Mouse (Mus musculus) hindbrain, postnatal 0 days (tissue): ENCODE results near the gene Cadm2. TPM values are rescaled to one million over a fixed set of nuclear protein-coding genes. Genes with fewer than 3 reads are reported as not detected.

Source experiments
- ATAC-seq: fragments of 200-750 bp; cut with Nextera tagmentation; 2 replicates; pipeline ENCODE4 v1.8.0; 2017; ENCODE audit warnings: mild to moderate bottlenecking, moderate TSS enrichment, moderate library complexity
- DNase-seq: peaks from one replicate; pipeline ENCODE4 v3.0.0-alpha.2; 2015; ENCODE audit warnings: low spot score
- H3K27ac ChIP-seq: fragments of 300-500 bp; sonication (generic); 2 replicates; pipeline ENCODE4 v1.5.1; 2014; ENCODE audit warnings: mild to moderate bottlenecking
- H3K27me3 ChIP-seq: fragments of 300-500 bp; sonication (generic); 2 replicates; pipeline ENCODE4 v1.6.1; 2014; ENCODE audit warnings: low read length, mixed read lengths; ENCODE audit not compliant: insufficient read depth
- H3K36me3 ChIP-seq: fragments of 300-500 bp; sonication (generic); 2 replicates; pipeline ENCODE4 v1.6.1; 2014; ENCODE audit warnings: low read length, mixed read lengths; ENCODE audit not compliant: insufficient read depth
- H3K4me1 ChIP-seq: fragments of 300-500 bp; sonication (generic); 2 replicates; pipeline ENCODE4 v1.6.1; 2014; ENCODE audit warnings: antibody characterized with exemption, low read length, mixed read lengths; ENCODE audit not compliant: insufficient read depth
- H3K4me2 ChIP-seq: fragments of 300-500 bp; sonication (generic); 2 replicates; pipeline ENCODE4 v1.6.1; 2014; ENCODE audit warnings: low read depth, mild to moderate bottlenecking, low read length, moderate library complexity, mixed read lengths
- H3K4me3 ChIP-seq: fragments of 300-500 bp; sonication (generic); 2 replicates; pipeline ENCODE4 v1.5.1; 2014; ENCODE audit warnings: low read length
- H3K9ac ChIP-seq: fragments of 300-500 bp; sonication (generic); replicated peaks from 2 replicates; pipeline ENCODE4 v1.6.1; 2014; ENCODE audit warnings: mild to moderate bottlenecking, low read length, moderate library complexity, mixed read lengths
- H3K9me3 ChIP-seq: fragments of 300-500 bp; sonication (generic); 2 replicates; pipeline ENCODE4 v1.6.1; 2016; ENCODE audit warnings: low read length, mixed read lengths
- CTCF ChIP-seq: IDR thresholded peaks from 2 replicates; pipeline ENCODE4 v1.5.1; 2016; ENCODE audit warnings: antibody characterized with exemption, control low read depth, low read depth
- WGBS: fragments of 180-500 bp; shearing (Covaris S2); extraction: QIAGEN DNeasy Blood & Tissue Kit; methylation state at CpG from one replicate; pipeline ENCODE4 v1.1.7; 2014; 5-methylcytosine and 5-hydroxymethylcytosine counted together
- polyA plus RNA-seq: library from polyadenylated mRNA; unstranded; fragments of >200 nt; fragmentation: Nextera tagmentation; extraction: Ambion mirVana; gene quantifications from 2 replicates; pipeline ENCODE4 v1.2.1, GENCODE M21; 2015
- total RNA-seq: library from RNA; depleted of rRNA; stranded (reverse); fragments of >200 nt; gene quantifications from 2 replicates; pipeline ENCODE4 v1.2.3, GENCODE M21; 2014

Cadm2 gene
- total and polyA plus RNA-seq, 2 experiments from 2014 or later, result 71.6 to 88.0 TPM

DNA sequence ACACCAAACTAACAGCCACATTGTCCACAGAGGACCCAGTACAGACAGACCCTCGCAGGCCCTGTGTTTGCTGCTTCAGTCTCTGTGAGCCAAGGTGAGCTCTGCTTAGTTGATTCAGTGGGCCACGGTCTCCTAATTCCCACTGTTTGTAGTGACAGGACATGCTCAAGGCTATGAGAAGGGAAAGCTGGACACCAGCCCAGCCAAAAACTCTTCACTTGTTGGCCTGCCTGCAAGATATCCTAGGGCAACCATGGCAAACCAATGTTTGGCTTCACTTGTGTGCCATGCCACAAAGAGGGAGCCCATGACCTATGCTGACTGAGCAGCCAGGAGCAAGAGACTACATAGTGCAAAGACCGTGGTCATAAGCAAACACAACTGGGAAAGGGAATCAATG, 795.8 kb downstream of the Cadm2 start:
- Histone ChIP-seq H3K4me3 (no peak overlapping the region), H3K9me3 (no peaks in the 10 kb centered on the region), H3K4me1 (no peaks in the 10 kb centered on the region), H3K27me3 (no peaks in the 10 kb centered on the region), H3K36me3 (no peaks in the 10 kb centered on the region), H3K9ac (no peak overlapping the region), H3K27ac (no peak overlapping the region), H3K4me2 (no peak overlapping the region)
- ATAC-seq, result peak; percentile 40; the same call in 1 of the 2 replicates
- DNase-seq, result peak; percentile 29
- no peak for TF ChIP-seq CTCF
- 56% methylated on average over 3 of the region's 3 CpGs for WGBS

DNA sequence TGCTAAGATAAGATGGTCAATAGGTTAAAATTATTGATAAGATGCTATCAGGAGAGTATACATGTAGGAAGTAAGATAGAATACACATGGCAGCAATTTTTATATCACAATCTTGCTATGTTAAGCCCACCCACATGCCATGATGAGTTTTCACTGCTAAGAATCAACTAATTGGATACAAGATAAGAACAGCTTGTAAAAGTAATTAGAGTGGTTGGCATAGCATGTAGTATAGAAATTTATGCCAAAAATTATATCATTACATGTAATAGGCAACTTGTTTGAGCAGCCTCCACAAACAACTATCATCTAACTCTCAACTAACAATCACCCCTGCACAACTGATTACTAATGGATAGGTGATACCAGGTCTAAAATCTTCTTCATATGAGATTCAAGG, 809.2 kb downstream of the Cadm2 start:
- Histone ChIP-seq H3K27me3 (no peaks in the 10 kb centered on the region), H3K4me2 (no peak overlapping the region), H3K27ac (no peak overlapping the region), H3K36me3 (no peaks in the 10 kb centered on the region), H3K4me1 (no peaks in the 10 kb centered on the region), H3K9ac (no peak overlapping the region), H3K9me3 (no peaks in the 10 kb centered on the region), H3K4me3 (no peak overlapping the region)
- TF ChIP-seq CTCF, result no peak
- no peak for DNase-seq
- no peak for ATAC-seq

DNA sequence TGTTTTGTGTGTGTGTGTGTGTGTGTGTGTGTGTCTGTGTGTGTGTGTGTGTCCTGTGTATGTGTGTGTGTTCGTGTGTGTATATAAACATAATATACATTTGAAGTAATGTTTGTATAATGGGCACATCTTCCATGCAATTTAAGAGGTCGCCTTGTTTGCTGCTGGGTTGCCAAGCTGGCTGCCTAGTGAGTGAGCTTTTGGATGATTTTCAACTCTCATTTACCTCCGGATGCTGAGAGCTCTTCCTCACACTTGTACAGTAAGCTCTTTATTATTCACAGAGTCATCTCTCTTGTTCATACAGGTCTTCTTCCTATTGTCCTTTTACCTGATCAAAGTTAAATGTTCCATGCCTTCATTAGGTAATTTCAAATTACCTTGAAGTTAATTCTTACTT, 822.5 kb downstream of the Cadm2 start:
- H3K27ac ChIP-seq, result no peak overlapping the region
- TF ChIP-seq CTCF, result no peak
- DNase-seq, result no peak

DNA sequence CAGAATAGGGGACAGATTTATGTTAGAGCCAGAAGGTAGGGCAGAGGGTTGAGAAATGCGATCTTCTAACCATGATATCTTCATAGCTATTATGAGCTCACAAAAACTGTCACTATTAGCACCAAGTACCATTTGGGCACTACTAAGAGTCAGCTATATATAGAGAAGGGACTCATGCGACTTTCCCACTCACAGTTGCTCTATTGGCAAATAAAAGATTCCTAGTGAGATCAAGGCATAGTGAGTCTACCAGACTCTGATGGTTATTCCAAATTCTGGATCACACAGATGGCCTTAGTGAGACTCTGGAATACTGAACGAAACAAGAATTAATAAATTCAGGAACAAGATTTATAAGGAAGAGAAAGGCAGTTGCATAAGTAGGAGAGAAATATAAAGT, 827.6 kb downstream of the Cadm2 start:
- Histone ChIP-seq H3K4me2 (no peak overlapping the region), H3K4me1 (no peaks in the 10 kb centered on the region), H3K9me3 (no peaks in the 10 kb centered on the region), H3K36me3 (no peaks in the 10 kb centered on the region), H3K27me3 (no peaks in the 10 kb centered on the region), H3K4me3 (no peak overlapping the region), H3K27ac (no peak overlapping the region), H3K9ac (no peak overlapping the region)
- DNase-seq (no peak), ATAC-seq (no peak)
- no peak for TF ChIP-seq CTCF
- 84% methylated on average over 3 of the region's 3 CpGs for WGBS

More for the DNA sequence above, 822.5 kb downstream of the Cadm2 start:
- H3K4me1 ChIP-seq, result no peaks in the 10 kb centered on the region
- no peaks in the 10 kb centered on the region for H3K36me3 ChIP-seq
- 49% methylated on average over 3 of the region's 3 CpGs for WGBS
- ATAC-seq, result no peak
- H3K27me3 ChIP-seq, result no peaks in the 10 kb centered on the region
- no peak overlapping the region for H3K4me3 ChIP-seq
- H3K9me3 ChIP-seq, result no peaks in the 10 kb centered on the region
- no peak overlapping the region for H3K9ac ChIP-seq
- no peak overlapping the region for H3K4me2 ChIP-seq

DNA sequence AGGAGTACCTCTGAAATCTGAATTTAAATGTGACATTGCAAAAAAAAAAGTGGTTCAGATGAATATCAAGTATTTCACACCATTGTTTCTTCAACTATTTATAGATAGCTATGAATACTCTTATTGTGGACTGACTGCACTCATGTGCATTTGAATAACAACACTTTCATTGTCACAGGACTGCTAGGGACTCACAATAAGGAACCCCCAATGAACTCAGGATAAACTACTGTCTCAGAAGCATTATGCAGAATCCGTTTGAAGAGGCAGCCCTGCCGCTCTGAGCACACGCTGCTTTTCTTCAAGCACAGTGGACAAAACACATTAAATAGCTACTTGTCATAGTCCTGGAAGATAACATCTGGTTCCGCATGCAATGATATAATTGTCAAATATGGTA, 848.8 kb downstream of the Cadm2 start:
- no peaks in the 10 kb centered on the region for H3K36me3 ChIP-seq
- WGBS, result 25% methylated on average over 4 of the region's 4 CpGs

DNA sequence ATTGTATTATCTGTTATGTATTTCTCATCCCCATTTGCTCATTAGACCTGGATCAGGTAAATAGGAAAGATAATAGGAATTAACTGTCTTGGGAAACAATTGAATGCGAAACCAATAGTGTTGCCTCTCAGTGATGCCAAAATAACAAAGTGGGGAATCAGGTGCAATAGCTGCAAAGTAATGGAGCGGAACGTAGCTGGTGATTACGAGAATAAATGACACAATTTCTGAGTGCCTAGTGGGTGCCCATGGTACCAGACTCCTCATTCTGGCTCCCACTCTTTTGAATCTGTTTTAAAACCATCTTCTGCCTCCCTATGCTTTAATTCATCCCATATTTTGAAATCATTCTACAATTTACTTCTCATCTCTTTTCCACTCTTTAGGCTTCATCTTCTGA, 851.2 kb downstream of the Cadm2 start:
- H3K4me2 ChIP-seq, result no peak overlapping the region
- DNase-seq, result no peak
- no peaks in the 10 kb centered on the region for H3K36me3 ChIP-seq
- H3K27me3 ChIP-seq, result no peaks in the 10 kb centered on the region
- H3K4me3 ChIP-seq, result no peak overlapping the region
- ATAC-seq, result no peak
- no peak overlapping the region for H3K27ac ChIP-seq
- H3K4me1 ChIP-seq, result no peaks in the 10 kb centered on the region
- no peaks in the 10 kb centered on the region for H3K9me3 ChIP-seq
- no peak for TF ChIP-seq CTCF
- no peak overlapping the region for H3K9ac ChIP-seq
- 53% methylated on average over 4 of the region's 4 CpGs for WGBS

More for the DNA sequence above, 848.8 kb downstream of the Cadm2 start:
- no peaks in the 10 kb centered on the region for H3K4me1 ChIP-seq
- no peak for TF ChIP-seq CTCF
- ATAC-seq (no peak), DNase-seq (no peak)
- no peak overlapping the region for H3K9ac ChIP-seq
- H3K4me2 ChIP-seq, result no peak overlapping the region
- H3K4me3 ChIP-seq, result no peak overlapping the region
- no peak overlapping the region for H3K27ac ChIP-seq
- no peaks in the 10 kb centered on the region for H3K9me3 ChIP-seq
- no peaks in the 10 kb centered on the region for H3K27me3 ChIP-seq

DNA sequence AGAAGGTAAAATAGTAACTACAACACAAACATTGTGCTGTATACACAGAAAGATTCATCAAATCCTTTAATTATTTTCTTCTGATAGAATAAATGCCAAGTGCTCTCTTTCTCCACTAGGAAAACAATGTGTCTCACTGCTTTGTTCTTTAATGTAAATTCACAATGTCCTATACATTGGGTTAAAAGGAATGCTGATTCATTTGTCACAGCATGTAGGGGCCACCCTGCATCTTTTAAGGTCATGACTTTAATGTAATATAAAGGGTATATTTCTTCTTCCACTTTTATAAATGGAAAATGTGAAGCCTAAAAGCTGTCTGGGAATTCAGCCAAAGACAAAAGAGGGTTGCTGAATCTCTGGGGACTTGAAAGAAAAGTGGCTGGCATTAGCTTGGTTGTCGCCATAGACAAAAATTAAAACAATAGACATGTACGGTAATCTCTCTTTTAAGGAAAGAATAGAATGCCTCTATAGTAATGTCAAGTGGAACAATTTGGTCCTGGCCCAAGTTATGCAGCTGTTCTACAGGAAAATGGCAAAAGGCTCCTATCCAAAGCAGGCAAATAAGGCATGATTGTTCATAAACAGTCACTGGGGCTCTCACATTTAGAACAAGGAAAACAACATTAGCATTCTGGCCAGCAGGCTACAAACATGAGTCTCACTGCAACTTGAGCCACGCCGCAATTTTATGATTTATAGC, 851.9 kb downstream of the Cadm2 start:
- WGBS, result 18% methylated on average over 4 of the region's 4 CpGs
- no peak overlapping the region for H3K9ac ChIP-seq
- H3K27ac ChIP-seq, result no peak overlapping the region
- H3K9me3 ChIP-seq, result no peaks in the 10 kb centered on the region
- H3K4me1 ChIP-seq, result no peaks in the 10 kb centered on the region
- ATAC-seq (peak; percentile 55), DNase-seq (peak; percentile 57)
- H3K4me2 ChIP-seq, result no peak overlapping the region
- no peaks in the 10 kb centered on the region for H3K36me3 ChIP-seq
- TF ChIP-seq CTCF, result no peak
- no peaks in the 10 kb centered on the region for H3K27me3 ChIP-seq
- no peak overlapping the region for H3K4me3 ChIP-seq
